Mouse (Mus musculus) neural tube, embryonic 11.5 days (tissue): ENCODE data around the gene Kin. TPM values are rescaled to one million over a fixed set of nuclear protein-coding genes. Genes with fewer than 3 reads are reported as not detected.
A peak's percentile ranks its signal among the peaks of the same experiment; 100 is the strongest.

ENCODE experiments used
- ATAC-seq: fragments of 200-750 bp; cut with Nextera tagmentation; 2 replicates; pipeline ENCODE4 v1.8.0; 2017; ENCODE audit warnings: moderate number of reproducible peaks, mild to moderate bottlenecking, moderate TSS enrichment, moderate library complexity; ENCODE audit not compliant: insufficient read depth, low FRiP score, low TSS enrichment
- DNase-seq: peaks from one replicate; pipeline ENCODE4 v3.0.0-alpha.2; 2015; ENCODE audit warnings: low spot score
- H3K27ac ChIP-seq: fragments of 300-500 bp; sonication (generic); 2 replicates; pipeline ENCODE4 v1.5.1; 2014; ENCODE audit warnings: low read depth, mild to moderate bottlenecking, low read length
- H3K27me3 ChIP-seq: fragments of 300-500 bp; sonication (generic); 2 replicates; pipeline ENCODE4 v1.6.1; 2014; ENCODE audit warnings: mild to moderate bottlenecking, low read length, mixed read lengths; ENCODE audit not compliant: control insufficient read depth, insufficient read depth
- H3K36me3 ChIP-seq: fragments of 300-500 bp; sonication (generic); 2 replicates; pipeline ENCODE4 v1.6.1; 2014; ENCODE audit warnings: mild to moderate bottlenecking, low read length, moderate library complexity, mixed read lengths; ENCODE audit not compliant: control insufficient read depth, insufficient read depth
- H3K4me1 ChIP-seq: fragments of 300-500 bp; sonication (generic); 2 replicates; pipeline ENCODE4 v1.6.1; 2014; ENCODE audit warnings: low read length, mixed read lengths; ENCODE audit not compliant: control insufficient read depth, insufficient read depth
- H3K4me2 ChIP-seq: fragments of 300-500 bp; sonication (generic); 2 replicates; pipeline ENCODE4 v1.6.1; 2014; ENCODE audit warnings: low read depth, mild to moderate bottlenecking, moderate library complexity
- H3K4me3 ChIP-seq: fragments of 300-500 bp; sonication (generic); 2 replicates; pipeline ENCODE4 v1.5.1; 2014; ENCODE audit warnings: low read depth, low read length
- H3K9ac ChIP-seq: fragments of 300-500 bp; sonication (generic); 2 replicates; pipeline ENCODE4 v1.6.1; 2014; ENCODE audit warnings: mild to moderate bottlenecking, low read length
- H3K9me3 ChIP-seq: fragments of 300-500 bp; sonication (generic); 2 replicates; pipeline ENCODE4 v1.6.1; 2016; ENCODE audit warnings: low read length; ENCODE audit not compliant: control insufficient read depth
- WGBS: fragments of 180-500 bp; shearing (Covaris S2); extraction: QIAGEN DNeasy Blood & Tissue Kit; methylation state at CpG from one replicate; pipeline ENCODE4 v1.1.7; 2014; 5-methylcytosine and 5-hydroxymethylcytosine counted together
- polyA plus RNA-seq: library from polyadenylated mRNA; unstranded; fragments of >200 nt; fragmentation: Nextera tagmentation; extraction: Ambion mirVana; gene quantifications from 2 replicates; pipeline ENCODE4 v1.2.1, GENCODE M21; 2014

Gene Kin
- polyA plus RNA-seq, 1 experiment from 2014 or later = 39.4 TPM

- H3K36me3 ChIP-seq = no peaks in the 10 kb centered on the region; the same call in none of the 2 replicates
- H3K4me3 ChIP-seq = no peak overlapping the region
- 90% methylated on average over 5 of the region's 5 CpGs for WGBS
- H3K4me2 ChIP-seq = no peak overlapping the region
- no peaks in the 10 kb centered on the region for H3K27me3 ChIP-seq
- no peak overlapping the region for H3K27ac ChIP-seq
- no peaks in the 10 kb centered on the region for H3K9me3 ChIP-seq
- DNase-seq (no peak), ATAC-seq (no peak)
- H3K9ac ChIP-seq = no peak overlapping the region
- H3K4me1 ChIP-seq = no peaks in the 10 kb centered on the region
Observed at GRCm38 (mm10) chr2:10058836-10059235, 21.6 kb upstream of the Kin start.

GRCm38 (mm10) chr2:10071751-10072150, 8.6 kb upstream of the Kin start:
- Histone ChIP-seq H3K9me3 (no peaks in the 10 kb centered on the region), H3K4me3 (no peak overlapping the region), H3K4me1 (no peaks in the 10 kb centered on the region), H3K36me3 (peaks cover 7% of the 10 kb centered on the region), H3K27me3 (no peaks in the 10 kb centered on the region), H3K27ac (no peak overlapping the region), H3K9ac (no peak overlapping the region), H3K4me2 (no peak overlapping the region)
- DNase-seq = no peak
- whole genome bisulfite sequencing = 65% methylated on average over 7 of the region's 7 CpGs
- no peak for ATAC-seq

- ATAC-seq (no peak), DNase-seq (no peak)
- Histone ChIP-seq H3K4me2 (no peak overlapping the region), H3K27me3 (no peaks in the 10 kb centered on the region), H3K36me3 (peaks cover 2% of the 10 kb centered on the region; the same call in 1 of the 2 replicates), H3K9ac (no peak overlapping the region), H3K4me1 (peaks cover 6% of the 10 kb centered on the region; the same call in 1 of the 2 replicates), H3K9me3 (no peaks in the 10 kb centered on the region), H3K4me3 (no peak overlapping the region), H3K27ac (no peak overlapping the region)
- WGBS = 86% methylated on average over 7 of the region's 7 CpGs
Observed at GRCm38 (mm10) chr2:10074470-10074869, 5.9 kb upstream of the Kin start.

- DNase-seq = no peak
- WGBS = 92% methylated on average over 8 of the region's 8 CpGs
Observed at GRCm38 (mm10) chr2:10076675-10077074, 3.7 kb upstream of the Kin start.

GRCm38 (mm10) chr2:10079745-10080309, 566 bp upstream of the Kin start:
- Histone ChIP-seq H3K4me1 (peaks cover 12% of the 10 kb centered on the region), H3K36me3 (no peaks in the 10 kb centered on the region), H3K9ac (peak overlapping the region; percentile 98), H3K27ac (peak overlapping the region; percentile 91), H3K9me3 (no peaks in the 10 kb centered on the region), H3K27me3 (no peaks in the 10 kb centered on the region), H3K4me2 (peak overlapping the region; percentile 71), H3K4me3 (peak overlapping the region; percentile 87)
- ATAC-seq (no peak), DNase-seq (no peak)
- WGBS = under 1% methylated on average over 28 of the region's 28 CpGs

More at GRCm38 (mm10) chr2:10076675-10077074, 3.7 kb upstream of the Kin start:
- H3K4me2 ChIP-seq = no peak overlapping the region
- H3K4me1 ChIP-seq = peaks cover 11% of the 10 kb centered on the region
- no peak overlapping the region for H3K4me3 ChIP-seq
- no peak overlapping the region for H3K9ac ChIP-seq
- no peaks in the 10 kb centered on the region for H3K27me3 ChIP-seq
- no peaks in the 10 kb centered on the region for H3K9me3 ChIP-seq
- no peak for ATAC-seq
- peaks cover 2% of the 10 kb centered on the region; the same call in 1 of the 2 replicates for H3K36me3 ChIP-seq
- no peak overlapping the region for H3K27ac ChIP-seq

- Histone ChIP-seq H3K27ac (no peak overlapping the region), H3K9me3 (no peaks in the 10 kb centered on the region), H3K27me3 (no peaks in the 10 kb centered on the region), H3K4me2 (peak overlapping the region; percentile 70), H3K4me1 (peaks cover 12% of the 10 kb centered on the region), H3K4me3 (peak overlapping the region; percentile 87), H3K9ac (no peak overlapping the region), H3K36me3 (no peaks in the 10 kb centered on the region)
- 87% methylated on average over 5 of the region's 5 CpGs for WGBS
- ATAC-seq (no peak), DNase-seq (no peak)
Observed at GRCm38 (mm10) chr2:10081453-10082080, 1.2 kb downstream of the Kin start.

- no peaks in the 10 kb centered on the region for H3K36me3 ChIP-seq
- ATAC-seq = no peak
- WGBS = 67% methylated on average over 1 of the region's 1 CpGs
Observed at GRCm38 (mm10) chr2:10082737-10083136, 2.3 kb downstream of the Kin start.

GRCm38 (mm10) chr2:10087256-10087850, 7.0 kb downstream of the Kin start:
- WGBS = 84% methylated on average over 8 of the region's 8 CpGs
- Histone ChIP-seq H3K9ac (no peak overlapping the region), H3K4me1 (no peaks in the 10 kb centered on the region), H3K4me2 (no peak overlapping the region), H3K4me3 (no peak overlapping the region), H3K36me3 (peaks cover 4% of the 10 kb centered on the region), H3K27me3 (no peaks in the 10 kb centered on the region), H3K9me3 (no peaks in the 10 kb centered on the region), H3K27ac (no peak overlapping the region)
- no peak for ATAC-seq
- DNase-seq = no peak

More at GRCm38 (mm10) chr2:10082737-10083136, 2.3 kb downstream of the Kin start:
- no peaks in the 10 kb centered on the region for H3K9me3 ChIP-seq
- H3K27ac ChIP-seq = no peak overlapping the region
- no peak overlapping the region for H3K4me3 ChIP-seq
- no peak for DNase-seq
- H3K4me2 ChIP-seq = no peak overlapping the region
- H3K4me1 ChIP-seq = peaks cover 12% of the 10 kb centered on the region
- no peaks in the 10 kb centered on the region for H3K27me3 ChIP-seq
- no peak overlapping the region for H3K9ac ChIP-seq
